Mouse (Mus musculus): Measurements from ENCODE around the gene Reep6. TPM values are rescaled to one million over a fixed set of nuclear protein-coding genes. Genes with fewer than 3 reads are reported as not detected.

The Reep6 gene
- polyA plus RNA-seq, 1 experiment from 2014 or later, result 6.6 TPM

- H3K27ac ChIP-seq (replicated peaks), result no peak overlapping the region
- peak; percentile 41 for DNase-seq (ENCODE audit: low spot score)
- 16% methylated on average over 26 of the region's 26 CpGs for whole genome bisulfite sequencing
- peaks cover 100% of the 10 kb centered on the region for H3K27me3 ChIP-seq (replicated peaks; ENCODE audit: low read depth, poor library complexity, severe bottlenecking)
- peaks cover 39% of the 10 kb centered on the region for H3K4me1 ChIP-seq
- no peaks in the 10 kb centered on the region for H3K36me3 ChIP-seq (replicated peaks)
- no peaks in the 10 kb centered on the region for H3K9me3 ChIP-seq
- H3K4me3 ChIP-seq, result peak overlapping the region; percentile 47
These were observed 19.2 kb downstream of the Reep6 start for GRCm38 (mm10) chr10:80348981-80349380.

GRCm38 (mm10) chr10:80350292-80350691, 20.5 kb downstream of the Reep6 start:
- Histone ChIP-seq H3K4me3 (peak overlapping the region; percentile 19; the same call in 1 of the 2 replicates), H3K27ac (replicated peaks) (no peak overlapping the region), H3K36me3 (replicated peaks) (no peaks in the 10 kb centered on the region), H3K9me3 (no peaks in the 10 kb centered on the region), H3K27me3 (replicated peaks; ENCODE audit: low read depth, poor library complexity, severe bottlenecking) (peaks cover 100% of the 10 kb centered on the region), H3K4me1 (peaks cover 30% of the 10 kb centered on the region)
- DNase-seq (ENCODE audit: low spot score), result peak; percentile 90
- 6% methylated on average over 7 of the region's 7 CpGs for WGBS

- H3K36me3 ChIP-seq (replicated peaks), result no peaks in the 10 kb centered on the region
- H3K4me1 ChIP-seq, result peaks cover 42% of the 10 kb centered on the region
- no peak overlapping the region for H3K4me3 ChIP-seq
- no peak for DNase-seq (ENCODE audit: low spot score)
- no peak overlapping the region for H3K27ac ChIP-seq (replicated peaks)
- no peaks in the 10 kb centered on the region for H3K9me3 ChIP-seq
- peaks cover 100% of the 10 kb centered on the region for H3K27me3 ChIP-seq (replicated peaks; ENCODE audit: low read depth, poor library complexity, severe bottlenecking)
- WGBS, result 26% methylated on average over 11 of the region's 11 CpGs
These were observed 22.1 kb downstream of the Reep6 start for GRCm38 (mm10) chr10:80351896-80352295.

GRCm38 (mm10) chr10:80352727-80353126, 23.0 kb downstream of the Reep6 start:
- no peak overlapping the region for H3K27ac ChIP-seq (replicated peaks)
- 68% methylated on average over 8 of the region's 8 CpGs for WGBS
- H3K4me3 ChIP-seq, result no peak overlapping the region
- peaks cover 44% of the 10 kb centered on the region for H3K4me1 ChIP-seq
- no peak for DNase-seq (ENCODE audit: low spot score)
- H3K9me3 ChIP-seq, result no peaks in the 10 kb centered on the region
- no peaks in the 10 kb centered on the region for H3K36me3 ChIP-seq (replicated peaks)
- H3K27me3 ChIP-seq (replicated peaks; ENCODE audit: low read depth, poor library complexity, severe bottlenecking), result peaks cover 100% of the 10 kb centered on the region

GRCm38 (mm10) chr10:80355431-80355830, 25.7 kb downstream of the Reep6 start:
- DNase-seq (ENCODE audit: low spot score), result no peak
- H3K4me3 ChIP-seq, result 0 out of 2 replicates have a peak overlapping the region, but pooled peaks have one; percentile 51
- H3K27me3 ChIP-seq (replicated peaks; ENCODE audit: low read depth, poor library complexity, severe bottlenecking), result peaks cover 100% of the 10 kb centered on the region
- no peaks in the 10 kb centered on the region for H3K36me3 ChIP-seq (replicated peaks)
- H3K9me3 ChIP-seq, result no peaks in the 10 kb centered on the region
- H3K4me1 ChIP-seq, result peaks cover 30% of the 10 kb centered on the region
- no peak overlapping the region for H3K27ac ChIP-seq (replicated peaks)
- 7% methylated on average over 9 of the region's 9 CpGs for WGBS

- H3K4me3 ChIP-seq, result peak within 1 kb of the TSS; percentile 51
- no peak within 1 kb of the TSS for H3K27ac ChIP-seq (replicated peaks)
- peak; percentile 51 for DNase-seq (ENCODE audit: low spot score)
- peaks cover 28% of the 10 kb centered on the region for H3K4me1 ChIP-seq
- no peaks in the 10 kb centered on the region for H3K9me3 ChIP-seq
- H3K27me3 ChIP-seq (replicated peaks; ENCODE audit: low read depth, poor library complexity, severe bottlenecking), result peaks cover 100% of the 10 kb centered on the region
- no peaks in the 10 kb centered on the region for H3K36me3 ChIP-seq (replicated peaks)
- WGBS, result under 1% methylated on average over 53 of the region's 53 CpGs
These were observed 26.4 kb downstream of the Reep6 start, which contains the start of gene Plk5 for GRCm38 (mm10) chr10:80356001-80356682. Gene Plk5 (plus strand): TSS chr10:80356459.

- Histone ChIP-seq H3K27me3 (replicated peaks; ENCODE audit: low read depth, poor library complexity, severe bottlenecking) (peaks cover 100% of the 10 kb centered on the region), H3K27ac (replicated peaks) (no peak overlapping the region), H3K4me3 (peak overlapping the region; percentile 51), H3K4me1 (peaks cover 28% of the 10 kb centered on the region), H3K9me3 (no peaks in the 10 kb centered on the region), H3K36me3 (replicated peaks) (no peaks in the 10 kb centered on the region)
- WGBS, result 2% methylated on average over 34 of the region's 34 CpGs
- DNase-seq (ENCODE audit: low spot score), result no peak
These were observed 27.0 kb downstream of the Reep6 start for GRCm38 (mm10) chr10:80356737-80357136.

- Histone ChIP-seq H3K4me1 (peaks cover 28% of the 10 kb centered on the region), H3K4me3 (peak overlapping the region; percentile 45), H3K36me3 (replicated peaks) (no peaks in the 10 kb centered on the region), H3K9me3 (no peaks in the 10 kb centered on the region; the same call in 1 of the 2 replicates), H3K27me3 (replicated peaks; ENCODE audit: low read depth, poor library complexity, severe bottlenecking) (peaks cover 100% of the 10 kb centered on the region), H3K27ac (replicated peaks) (no peak overlapping the region)
- 41% methylated on average over 7 of the region's 7 CpGs for WGBS
- no peak for DNase-seq (ENCODE audit: low spot score)
These were observed 27.6 kb downstream of the Reep6 start for GRCm38 (mm10) chr10:80357336-80357735.

GRCm38 (mm10) chr10:80357994-80358639, 28.4 kb downstream of the Reep6 start:
- Histone ChIP-seq H3K27ac (replicated peaks) (no peak overlapping the region), H3K9me3 (no peaks in the 10 kb centered on the region; the same call in 1 of the 2 replicates), H3K27me3 (replicated peaks; ENCODE audit: low read depth, poor library complexity, severe bottlenecking) (peaks cover 100% of the 10 kb centered on the region), H3K4me1 (peaks cover 28% of the 10 kb centered on the region), H3K4me3 (peak overlapping the region; percentile 45), H3K36me3 (replicated peaks) (no peaks in the 10 kb centered on the region)
- DNase-seq (ENCODE audit: low spot score), result peak; percentile 59
- 7% methylated on average over 31 of the region's 31 CpGs for WGBS

- Histone ChIP-seq H3K36me3 (replicated peaks) (no peaks in the 10 kb centered on the region), H3K4me3 (no peak overlapping the region; the same call in 1 of the 2 replicates), H3K27me3 (replicated peaks; ENCODE audit: low read depth, poor library complexity, severe bottlenecking) (peaks cover 95% of the 10 kb centered on the region), H3K9me3 (peaks cover 5% of the 10 kb centered on the region; the same call in 1 of the 2 replicates), H3K4me1 (peaks cover 7% of the 10 kb centered on the region), H3K27ac (replicated peaks) (no peak overlapping the region)
- WGBS, result 48% methylated on average over 6 of the region's 6 CpGs
- no peak for DNase-seq (ENCODE audit: low spot score)
These were observed 34.0 kb downstream of the Reep6 start for GRCm38 (mm10) chr10:80363734-80364133.

- Histone ChIP-seq H3K27ac (replicated peaks) (no peak overlapping the region), H3K9me3 (peaks cover 6% of the 10 kb centered on the region; the same call in 1 of the 2 replicates), H3K36me3 (replicated peaks) (no peaks in the 10 kb centered on the region), H3K4me3 (no peak overlapping the region), H3K27me3 (replicated peaks; ENCODE audit: low read depth, poor library complexity, severe bottlenecking) (peaks cover 77% of the 10 kb centered on the region), H3K4me1 (peaks cover 7% of the 10 kb centered on the region)
- DNase-seq (ENCODE audit: low spot score), result no peak
- WGBS, result 64% methylated on average over 6 of the region's 6 CpGs
These were observed 36.0 kb downstream of the Reep6 start for GRCm38 (mm10) chr10:80365736-80366135.

- peaks cover 24% of the 10 kb centered on the region for H3K4me1 ChIP-seq
- H3K36me3 ChIP-seq (replicated peaks), result no peaks in the 10 kb centered on the region
- no peak for DNase-seq (ENCODE audit: low spot score)
- H3K4me3 ChIP-seq, result no peak overlapping the region
- H3K9me3 ChIP-seq, result peaks cover 6% of the 10 kb centered on the region; the same call in 1 of the 2 replicates
- 74% methylated on average over 5 of the region's 5 CpGs for WGBS
- peaks cover 64% of the 10 kb centered on the region for H3K27me3 ChIP-seq (replicated peaks; ENCODE audit: low read depth, poor library complexity, severe bottlenecking)
- no peak overlapping the region for H3K27ac ChIP-seq (replicated peaks)
These were observed 38.2 kb downstream of the Reep6 start for GRCm38 (mm10) chr10:80367954-80368353.

- H3K4me3 ChIP-seq, result no peak overlapping the region
- peaks cover 64% of the 10 kb centered on the region for H3K27me3 ChIP-seq (replicated peaks; ENCODE audit: low read depth, poor library complexity, severe bottlenecking)
- H3K4me1 ChIP-seq, result peaks cover 24% of the 10 kb centered on the region
- no peak for DNase-seq (ENCODE audit: low spot score)
- H3K36me3 ChIP-seq (replicated peaks), result no peaks in the 10 kb centered on the region
- peaks cover 6% of the 10 kb centered on the region; the same call in 1 of the 2 replicates for H3K9me3 ChIP-seq
- H3K27ac ChIP-seq (replicated peaks), result no peak overlapping the region
- 91% methylated on average over 6 of the region's 6 CpGs for WGBS
These were observed 38.6 kb downstream of the Reep6 start for GRCm38 (mm10) chr10:80368392-80368791.

Data from embryonic facial prominence, embryonic 10.5 days (tissue).